Mouse (Mus musculus) bone marrow, adult 2 months (tissue): ENCODE data around the gene Myf6.

ENCODE experiments used
- CTCF ChIP-seq: fragments of 200-500 bp; IDR thresholded peaks from 2 replicates; pipeline ENCODE4 v1.5.1; 2011; ENCODE audit warnings: low read length, control low read depth; ENCODE audit not compliant: control insufficient read depth, insufficient read depth
- POLR2A ChIP-seq: fragments of 200-500 bp; IDR thresholded peaks from 2 replicates; pipeline ENCODE4 v1.6.1; 2011; ENCODE audit warnings: low read depth, mild to moderate bottlenecking, control low read depth, low read length, borderline replicate concordance; ENCODE audit not compliant: control insufficient read depth

- TF ChIP-seq CTCF (no peak), POLR2A (no peak)
Observed at GRCm38 (mm10) chr10:107486770-107487169, 7.8 kb downstream of the Myf6 start.
